Mouse (Mus musculus) layer of hippocampus, adult 8-10 months (tissue): ENCODE results near the gene Kirrel3. TPM values are rescaled to one million over a fixed set of nuclear protein-coding genes. Genes with fewer than 3 reads are reported as not detected.

ENCODE experiments used
- DNase-seq, 2 experiments: peaks; one replicate each; pipeline ENCODE4 v3.0.0; 2022; ENCODE audit warnings: low spot score in 2 of 2
- total RNA-seq, 4 experiments: library from RNA; stranded (reverse); gene quantifications; 2 replicates each; pipeline ENCODE4 v1.2.4; 2022

The Kirrel3 gene
- total RNA-seq, 4 experiments from 2014 or later, result 49.7 to 55.4 (median 53.9) TPM

GRCm38 (mm10) chr9:34881750-34882149 lies 396.1 kb downstream of the Kirrel3 start:
- DNase-seq, result no peak

GRCm38 (mm10) chr9:34882211-34882610 lies 396.5 kb downstream of the Kirrel3 start:
- DNase-seq, result no peak

DNA sequence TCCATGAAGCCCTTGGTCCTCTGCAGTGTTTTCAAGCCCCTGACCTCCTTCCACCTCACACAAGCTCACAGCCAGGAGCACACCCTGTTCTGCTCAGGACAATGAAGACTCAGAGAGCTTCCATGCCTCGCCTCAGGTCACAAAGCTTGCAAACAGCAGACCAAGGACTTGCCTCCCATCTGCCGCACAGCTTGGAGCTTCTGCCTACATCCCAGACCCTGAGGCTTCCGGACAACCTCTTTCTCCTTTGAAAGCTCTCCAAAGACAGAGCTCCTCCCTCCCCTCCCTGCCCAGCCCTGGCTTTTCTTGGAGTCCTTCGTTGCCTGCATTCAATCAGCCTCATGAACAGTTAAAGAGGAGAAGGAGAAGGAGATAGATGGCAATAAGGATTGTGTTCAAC lies 397.4 kb downstream of the Kirrel3 start:
- no peak for DNase-seq

DNA sequence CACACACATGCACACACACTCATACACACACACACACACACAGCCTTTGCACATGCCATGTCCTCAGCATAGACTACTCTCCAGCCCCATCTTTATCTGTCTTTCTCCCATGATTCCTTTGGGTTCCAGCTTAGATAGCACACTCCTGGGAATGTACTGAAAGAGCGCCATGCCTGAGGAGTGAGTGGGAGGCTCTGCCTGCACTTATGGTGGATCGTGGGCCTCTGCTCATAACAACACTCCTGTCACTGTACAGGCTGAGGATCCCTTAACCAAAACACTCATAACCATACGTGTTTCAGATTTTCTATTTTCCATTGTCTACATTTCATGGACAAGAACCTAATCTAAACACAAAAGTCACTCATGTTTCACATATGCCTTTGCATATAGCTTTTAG lies 398.6 kb downstream of the Kirrel3 start:
- no peak for DNase-seq

GRCm38 (mm10) chr9:34884942-34885341 lies 399.2 kb downstream of the Kirrel3 start:
- no peak for DNase-seq

DNA sequence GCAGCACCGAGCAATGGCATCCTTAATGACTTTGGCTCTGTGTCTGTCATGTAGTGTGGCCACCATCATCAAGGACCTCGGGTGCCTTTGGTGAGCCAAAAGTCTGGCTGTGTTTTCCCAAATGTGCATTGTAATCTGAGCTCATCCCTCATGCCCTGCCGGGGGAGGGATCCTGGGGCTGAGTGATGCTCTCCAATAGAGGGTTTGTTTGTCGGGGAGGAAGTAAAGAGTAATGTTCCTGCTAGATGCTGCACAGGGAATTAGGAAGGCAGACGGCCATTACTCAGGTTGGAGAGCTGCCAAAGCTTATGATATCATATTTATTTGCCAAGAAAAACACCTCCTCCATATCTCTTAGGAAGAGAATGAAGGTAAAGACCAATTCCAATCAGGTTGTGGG lies 401.1 kb downstream of the Kirrel3 start:
- DNase-seq, result peak in 1 of 2 experiments; percentile 45

DNA sequence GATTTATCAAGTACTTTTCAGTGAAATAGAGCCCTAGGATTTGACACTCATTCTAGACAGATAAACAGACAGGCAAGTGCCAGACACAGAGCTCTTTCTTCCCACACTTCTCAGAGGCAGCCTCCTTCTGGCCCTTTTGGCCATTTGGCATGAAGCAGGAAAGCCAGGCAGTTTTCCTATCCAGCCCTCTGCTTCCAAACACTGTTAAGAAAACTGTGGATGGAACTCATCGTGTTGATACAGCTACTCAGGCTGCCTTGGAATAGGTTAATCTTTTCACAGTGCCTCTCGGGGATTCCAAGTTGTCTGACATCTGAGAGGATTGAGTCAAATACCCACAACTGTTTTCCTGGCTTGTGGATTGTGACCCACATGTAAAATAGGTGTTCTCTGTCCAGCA lies 401.5 kb downstream of the Kirrel3 start:
- DNase-seq, result no peak

- DNase-seq, result no peak
Measured at GRCm38 (mm10) chr9:34888298-34888697, 402.6 kb downstream of the Kirrel3 start.

DNA sequence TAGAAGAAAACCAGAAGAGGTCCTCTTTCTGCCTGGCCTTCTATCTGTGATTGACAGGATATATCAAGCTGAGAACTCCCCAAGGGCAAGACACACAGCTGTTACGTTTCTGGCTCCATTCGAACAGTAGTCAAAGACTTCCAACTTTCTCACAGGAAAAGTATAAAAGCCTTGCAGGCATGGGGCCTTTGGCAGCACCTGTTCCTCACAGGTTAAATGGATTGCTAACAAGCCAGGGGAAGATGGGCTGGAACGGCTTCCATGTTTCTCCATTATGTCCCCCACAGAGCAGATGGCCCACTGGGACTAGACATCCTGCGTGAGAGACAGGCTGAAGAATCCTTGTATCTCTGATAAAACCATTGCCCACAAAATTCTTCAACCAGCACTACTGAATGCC lies 415.5 kb downstream of the Kirrel3 start:
- DNase-seq, result no peak

DNA sequence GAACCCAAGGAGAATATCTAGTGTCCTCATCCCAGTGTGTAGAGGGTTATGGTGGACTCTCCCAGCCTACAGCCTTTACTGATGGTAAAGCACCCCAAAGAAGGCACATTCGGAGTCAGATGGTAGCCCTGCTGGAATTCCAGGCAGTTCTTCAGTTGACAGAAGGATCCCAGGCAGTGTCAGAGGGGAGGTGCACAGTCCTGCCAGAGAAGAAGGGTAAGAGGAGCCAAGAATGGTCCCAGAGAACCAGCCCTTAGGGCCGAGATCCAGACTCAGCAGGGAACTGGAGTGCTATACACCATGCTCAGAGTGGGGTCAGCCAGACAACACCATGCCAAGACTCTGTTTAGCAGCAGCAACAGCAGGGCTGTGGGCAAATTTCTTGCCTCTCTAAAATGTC lies 416.2 kb downstream of the Kirrel3 start:
- DNase-seq, result no peak

- peak in 1 of 2 experiments; percentile 44 for DNase-seq
Measured at GRCm38 (mm10) chr9:34905164-34905563, 419.5 kb downstream of the Kirrel3 start.

- no peak for DNase-seq
Measured at GRCm38 (mm10) chr9:34908040-34908439, 422.3 kb downstream of the Kirrel3 start.

DNA sequence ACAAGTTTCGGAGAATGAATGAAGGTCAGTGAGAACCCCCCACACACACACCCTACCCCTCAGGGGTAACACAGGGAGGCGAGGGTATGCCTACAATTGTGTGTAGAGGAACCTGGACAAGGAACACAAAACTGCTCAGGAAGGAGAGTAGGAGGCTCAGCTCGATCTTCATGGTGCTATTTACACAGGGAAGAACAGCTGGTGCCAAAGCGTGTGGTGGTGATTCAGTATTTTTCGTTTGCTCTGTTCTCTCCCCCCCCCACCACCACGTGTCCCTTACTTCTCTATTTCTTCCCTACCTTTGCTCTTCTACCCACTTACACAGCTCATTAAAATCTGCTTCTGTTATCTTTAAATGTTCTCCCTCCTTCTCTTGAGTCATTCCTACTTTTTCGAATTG lies 426.1 kb downstream of the Kirrel3 start:
- no peak for DNase-seq

- DNase-seq, result no peak
Measured at GRCm38 (mm10) chr9:34912273-34912972, 426.7 kb downstream of the Kirrel3 start.

- DNase-seq, result no peak
Measured at GRCm38 (mm10) chr9:34912996-34913395, 427.3 kb downstream of the Kirrel3 start.

DNA sequence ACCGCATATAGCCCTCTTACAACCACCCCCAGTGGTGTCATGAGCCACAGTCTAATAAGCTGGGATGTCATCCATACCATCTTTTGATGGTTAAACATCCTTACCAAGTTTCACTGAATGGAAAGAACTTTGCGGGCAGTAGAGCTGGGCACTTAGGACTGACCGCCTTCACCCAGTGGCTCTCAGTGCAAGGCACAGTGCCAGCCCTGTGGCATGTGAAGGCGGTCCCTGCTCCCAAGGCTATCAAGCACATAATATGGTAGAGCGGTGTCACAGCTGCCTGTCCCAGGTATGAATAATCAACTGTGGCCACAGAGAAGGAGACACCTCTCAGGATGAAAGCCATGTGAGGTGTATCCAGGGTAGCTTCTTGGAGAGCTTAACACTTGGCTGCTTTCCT lies 433.3 kb downstream of the Kirrel3 start:
- no peak for DNase-seq

DNA sequence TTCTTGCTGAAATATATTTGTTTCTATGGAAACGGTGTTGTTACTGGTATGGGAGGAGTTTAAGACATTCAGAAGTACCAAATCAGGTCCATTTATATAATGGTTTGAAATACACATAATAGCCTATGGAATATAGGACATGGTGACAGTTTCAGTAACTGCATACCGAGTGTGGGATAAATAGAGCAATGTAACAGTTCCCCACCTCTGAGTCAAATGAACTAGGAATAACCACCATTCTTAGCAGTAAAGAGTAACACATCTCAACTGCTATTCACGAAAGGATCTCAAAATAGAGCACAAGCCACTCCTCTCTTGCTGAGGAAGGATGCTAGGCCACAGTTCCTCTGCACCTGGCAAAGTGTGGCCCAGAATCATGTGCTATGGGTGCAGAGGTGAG lies 434.4 kb downstream of the Kirrel3 start:
- DNase-seq, result no peak

GRCm38 (mm10) chr9:34921941-34922340 lies 436.2 kb downstream of the Kirrel3 start:
- no peak for DNase-seq

- no peak for DNase-seq
Measured at GRCm38 (mm10) chr9:34922716-34923115, 437.0 kb downstream of the Kirrel3 start.

- no peak for DNase-seq
Measured at GRCm38 (mm10) chr9:34923134-34923931, 437.6 kb downstream of the Kirrel3 start.

DNA sequence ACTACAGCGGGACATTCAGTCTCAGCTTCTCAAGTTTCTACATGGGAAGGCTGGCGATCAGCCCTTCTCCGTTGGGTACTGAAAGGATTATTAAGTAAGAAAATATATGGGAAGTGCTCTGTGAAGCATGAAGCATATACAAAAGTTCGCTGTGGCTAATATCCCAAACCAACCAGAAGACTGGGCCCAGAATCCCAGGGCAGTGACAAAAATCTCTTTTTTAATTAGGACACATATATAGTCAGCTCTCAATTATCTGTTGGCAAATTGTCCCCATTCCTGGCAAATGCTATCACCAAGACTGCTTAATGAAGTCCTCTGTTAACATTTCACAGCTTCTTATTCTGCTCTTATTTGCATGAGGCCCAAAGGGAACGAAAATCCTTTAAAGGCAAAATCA lies 439.9 kb downstream of the Kirrel3 start:
- no peak for DNase-seq

- DNase-seq, result no peak
Measured at GRCm38 (mm10) chr9:34930371-34930770, 444.7 kb downstream of the Kirrel3 start.

DNA sequence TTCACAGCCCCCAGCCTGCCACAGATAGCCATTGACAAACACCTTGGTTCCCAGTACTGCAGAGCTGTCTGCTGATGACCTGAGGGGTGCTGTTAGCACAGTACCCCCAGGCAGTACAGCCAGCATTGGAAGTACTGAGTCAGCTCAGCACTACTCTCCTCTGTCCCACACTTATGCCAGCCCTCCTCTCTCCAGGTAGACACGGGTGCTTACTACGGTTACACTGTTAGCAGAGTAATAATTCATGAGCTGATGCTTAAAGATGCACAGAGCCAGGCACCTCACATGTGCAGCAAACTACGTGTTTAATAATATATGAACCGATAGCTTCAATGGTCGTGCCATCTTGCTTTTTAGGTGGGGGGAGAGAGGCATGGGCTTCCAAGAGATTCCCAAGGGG lies 452.4 kb downstream of the Kirrel3 start:
- DNase-seq, result no peak
